Mouse (Mus musculus) forebrain, embryonic 13.5 days (tissue): Measurements from ENCODE around the gene Psen1. TPM values are rescaled to one million over a fixed set of nuclear protein-coding genes. Genes with fewer than 3 reads are reported as not detected.
A peak's percentile ranks its signal among the peaks of the same experiment; 100 is the strongest.

Experiments used
- ATAC-seq: fragments of 200-750 bp; cut with Nextera tagmentation; 2 replicates; pipeline ENCODE4 v1.8.0; 2017
- H3K27ac ChIP-seq: fragments of 300-500 bp; sonication (generic); 2 replicates; pipeline ENCODE4 v1.5.1; 2015; ENCODE audit warnings: inconsistent platforms, mild to moderate bottlenecking, moderate library complexity
- H3K27me3 ChIP-seq: fragments of 300-500 bp; sonication (generic); 2 replicates; pipeline ENCODE4 v1.6.1; 2015; ENCODE audit warnings: mild to moderate bottlenecking, inconsistent platforms
- H3K36me3 ChIP-seq: fragments of 300-500 bp; sonication (generic); 2 replicates; pipeline ENCODE4 v1.6.1; 2015; ENCODE audit warnings: mild to moderate bottlenecking, inconsistent platforms; ENCODE audit not compliant: poor library complexity, severe bottlenecking
- H3K4me1 ChIP-seq: fragments of 300-500 bp; sonication (generic); 2 replicates; pipeline ENCODE4 v1.6.1; 2015; ENCODE audit warnings: inconsistent platforms
- H3K4me2 ChIP-seq: fragments of 300-500 bp; sonication (generic); 2 replicates; pipeline ENCODE4 v1.6.1; 2015; ENCODE audit warnings: inconsistent platforms, mild to moderate bottlenecking, moderate library complexity
- H3K4me3 ChIP-seq: fragments of 300-500 bp; sonication (generic); 2 replicates; pipeline ENCODE4 v1.5.1; 2015; ENCODE audit warnings: mild to moderate bottlenecking, inconsistent platforms
- H3K9ac ChIP-seq: fragments of 300-500 bp; sonication (generic); 2 replicates; pipeline ENCODE4 v1.6.1; 2015; ENCODE audit warnings: mild to moderate bottlenecking, inconsistent platforms
- H3K9me3 ChIP-seq: fragments of 300-500 bp; sonication (generic); replicated peaks from 2 replicates; pipeline ENCODE4 v1.6.1; 2016; ENCODE audit warnings: inconsistent platforms
- WGBS: fragments of 180-500 bp; shearing (Covaris S2); methylation state at CpG from one replicate; pipeline ENCODE4 v1.1.7; 2015; 5-methylcytosine and 5-hydroxymethylcytosine counted together
- polyA plus RNA-seq: library from polyadenylated mRNA; unstranded; fragments of >200 nt; fragmentation: Nextera tagmentation; extraction: Ambion mirVana; gene quantifications from 2 replicates; pipeline ENCODE4 v1.2.1, GENCODE M21; 2015

Gene Psen1
- polyA plus RNA-seq, result 56.5 and 60.5 TPM in 2 replicates

DNA sequence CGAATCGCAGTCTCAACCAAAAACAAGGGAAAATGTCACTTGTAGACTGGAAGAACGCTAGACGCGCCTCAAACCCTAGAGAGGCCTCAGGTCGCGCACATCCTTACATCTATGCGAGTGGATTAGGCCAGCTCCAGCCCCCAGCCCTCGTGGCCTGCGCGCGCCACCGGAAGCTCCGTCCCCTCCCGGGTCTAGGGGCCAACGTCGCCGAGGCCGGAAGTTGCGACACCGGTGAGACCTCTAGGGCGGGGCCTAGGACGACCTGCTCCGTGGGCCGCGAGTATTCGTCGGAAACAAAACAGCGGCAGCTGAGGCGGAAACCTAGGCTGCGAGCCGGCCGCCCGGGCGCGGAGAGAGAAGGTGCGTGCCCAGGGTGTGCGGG, at the start of gene Psen1:
Psen1 (plus strand) TSS at position 219 of the 382 bp plus-strand sequence.
- Histone ChIP-seq H3K4me1 (peaks cover 21% of the 10 kb centered on the region), H3K27ac (peak within 1 kb of the TSS; percentile 93), H3K27me3 (no peaks in the 10 kb centered on the region), H3K9me3 (no peaks in the 10 kb centered on the region), H3K9ac (peak within 1 kb of the TSS; percentile 85), H3K36me3 (peaks cover 11% of the 10 kb centered on the region), H3K4me2 (peak within 1 kb of the TSS; percentile 75), H3K4me3 (peak within 1 kb of the TSS; percentile 61)
- peak; percentile 99 for ATAC-seq
- WGBS, result under 1% methylated on average over 38 of the region's 38 CpGs

DNA sequence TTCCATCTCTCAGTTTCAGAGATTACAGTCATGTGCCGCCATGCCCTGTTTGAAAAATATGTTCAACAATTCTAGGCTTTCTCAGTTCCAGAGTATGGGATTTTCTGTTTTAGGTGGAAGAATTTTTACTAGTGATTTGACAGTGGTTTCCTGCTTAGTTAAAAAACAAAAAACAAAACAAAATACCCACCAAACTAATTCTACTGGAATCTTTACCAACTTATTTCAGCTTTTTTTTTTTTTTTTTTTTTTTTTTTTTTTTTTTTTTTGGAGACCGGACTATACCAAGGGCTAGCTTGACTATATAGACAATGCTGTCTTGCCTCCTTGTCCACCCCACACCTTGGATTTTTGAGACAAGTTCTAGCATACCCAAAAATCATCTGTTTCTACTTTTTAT, 46.7 kb upstream of the Psen1 start:
- H3K9ac ChIP-seq, result no peak overlapping the region
- no peak overlapping the region for H3K4me3 ChIP-seq
- H3K27ac ChIP-seq, result no peak overlapping the region
- no peaks in the 10 kb centered on the region for H3K9me3 ChIP-seq
- H3K4me1 ChIP-seq, result no peaks in the 10 kb centered on the region
- WGBS, result 95% methylated on average over 2 of the region's 2 CpGs
- peaks cover 59% of the 10 kb centered on the region for H3K36me3 ChIP-seq
- H3K27me3 ChIP-seq, result no peaks in the 10 kb centered on the region
- no peak for ATAC-seq
- no peak overlapping the region for H3K4me2 ChIP-seq

DNA sequence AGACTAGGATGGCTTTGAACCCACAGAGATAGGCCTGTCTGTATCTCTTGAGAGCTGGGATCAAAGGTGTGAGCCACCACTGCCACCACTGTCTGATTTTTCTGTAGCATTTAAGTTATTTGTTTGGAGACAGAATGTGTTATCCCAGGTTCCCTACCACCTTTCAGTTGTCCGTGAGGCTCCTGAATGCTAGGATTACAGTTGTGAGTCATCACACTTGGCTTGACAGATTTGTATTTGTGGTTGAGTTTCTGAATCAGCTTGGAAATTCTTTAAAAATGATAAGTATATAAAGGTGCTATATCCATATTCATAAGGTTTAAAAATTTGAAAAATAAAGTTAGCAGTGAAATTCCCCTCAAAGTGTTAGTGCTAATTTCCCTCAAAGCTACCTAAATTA, 44.8 kb upstream of the Psen1 start:
- Histone ChIP-seq H3K27ac (no peak overlapping the region), H3K9ac (no peak overlapping the region), H3K27me3 (no peaks in the 10 kb centered on the region), H3K4me1 (no peaks in the 10 kb centered on the region), H3K9me3 (no peaks in the 10 kb centered on the region), H3K4me3 (no peak overlapping the region), H3K4me2 (no peak overlapping the region), H3K36me3 (peaks cover 57% of the 10 kb centered on the region)
- ATAC-seq, result no peak
- WGBS, result 94% methylated on average over 1 of the region's 1 CpGs

DNA sequence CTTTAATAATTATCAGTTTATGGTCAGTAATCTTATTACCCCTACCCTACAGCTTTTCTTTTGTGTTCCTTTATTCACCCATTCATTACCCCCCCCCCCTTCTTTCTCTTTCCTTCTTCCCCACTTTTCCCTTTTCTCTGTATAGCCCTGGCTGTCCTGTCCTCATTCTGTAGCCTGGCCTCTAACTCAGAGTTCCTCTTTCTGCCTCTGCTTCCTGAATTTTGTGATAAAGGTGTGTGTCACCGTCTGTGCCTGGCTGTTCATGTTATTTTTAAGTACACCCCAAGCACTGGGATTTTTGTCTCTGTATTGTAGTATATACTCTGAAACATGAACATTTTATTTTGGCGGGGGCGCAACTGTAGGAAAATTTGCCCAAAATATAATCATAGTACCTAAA, 37.6 kb upstream of the Psen1 start:
- Histone ChIP-seq H3K4me2 (no peak overlapping the region), H3K9ac (no peak overlapping the region), H3K36me3 (peaks cover 75% of the 10 kb centered on the region), H3K27me3 (no peaks in the 10 kb centered on the region), H3K9me3 (no peaks in the 10 kb centered on the region), H3K4me1 (no peaks in the 10 kb centered on the region), H3K4me3 (no peak overlapping the region), H3K27ac (no peak overlapping the region)
- no peak for ATAC-seq
- WGBS, result 99% methylated on average over 3 of the region's 3 CpGs

DNA sequence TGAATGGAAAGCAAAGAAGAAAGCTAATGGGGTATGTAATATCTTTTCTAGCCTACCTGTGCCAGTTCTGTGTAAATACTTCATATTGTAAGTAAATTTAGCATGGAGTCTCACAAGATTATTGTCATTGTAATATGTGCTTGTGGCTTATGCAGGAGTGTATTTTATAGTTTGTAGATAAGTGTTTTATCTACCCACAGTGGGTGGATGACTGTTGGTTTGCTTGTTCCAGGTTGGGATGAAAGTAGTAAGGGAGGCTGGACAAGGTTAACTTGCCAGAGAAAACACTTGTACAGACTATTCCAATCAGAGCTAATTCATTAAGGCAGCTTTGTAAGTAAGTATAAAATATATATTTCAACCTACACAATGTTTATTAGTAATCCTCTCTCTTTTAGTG, 36.5 kb upstream of the Psen1 start:
- Histone ChIP-seq H3K9me3 (no peaks in the 10 kb centered on the region), H3K36me3 (peaks cover 70% of the 10 kb centered on the region), H3K27ac (no peak overlapping the region), H3K9ac (no peak overlapping the region), H3K4me2 (no peak overlapping the region), H3K4me1 (no peaks in the 10 kb centered on the region), H3K4me3 (no peak overlapping the region), H3K27me3 (no peaks in the 10 kb centered on the region)
- ATAC-seq, result no peak

DNA sequence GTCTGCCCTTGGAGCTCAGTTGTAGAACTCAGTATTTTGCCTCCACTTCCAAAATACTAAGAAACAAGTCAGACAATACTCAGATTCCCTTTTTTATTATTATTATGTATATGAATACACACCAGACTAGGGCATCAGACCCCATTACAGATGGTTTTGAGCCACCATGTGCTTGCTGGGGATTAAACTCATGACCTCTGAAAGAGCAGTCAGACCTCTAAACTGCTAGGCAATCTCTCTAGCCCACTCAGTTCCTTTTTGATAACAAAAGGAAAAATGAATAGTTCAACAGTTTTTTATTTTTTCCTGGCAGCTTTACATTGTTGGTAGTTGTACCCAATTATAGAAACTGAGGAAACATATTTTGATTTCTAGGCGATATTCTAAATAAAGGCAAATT, 2.5 kb upstream of the Psen1 start:
- Histone ChIP-seq H3K4me1 (peaks cover 17% of the 10 kb centered on the region), H3K9me3 (no peaks in the 10 kb centered on the region), H3K27ac (no peak overlapping the region), H3K9ac (no peak overlapping the region), H3K4me3 (no peak overlapping the region), H3K27me3 (no peaks in the 10 kb centered on the region), H3K36me3 (peaks cover 21% of the 10 kb centered on the region), H3K4me2 (no peak overlapping the region)
- WGBS, result 92% methylated on average over 1 of the region's 1 CpGs
- no peak for ATAC-seq

DNA sequence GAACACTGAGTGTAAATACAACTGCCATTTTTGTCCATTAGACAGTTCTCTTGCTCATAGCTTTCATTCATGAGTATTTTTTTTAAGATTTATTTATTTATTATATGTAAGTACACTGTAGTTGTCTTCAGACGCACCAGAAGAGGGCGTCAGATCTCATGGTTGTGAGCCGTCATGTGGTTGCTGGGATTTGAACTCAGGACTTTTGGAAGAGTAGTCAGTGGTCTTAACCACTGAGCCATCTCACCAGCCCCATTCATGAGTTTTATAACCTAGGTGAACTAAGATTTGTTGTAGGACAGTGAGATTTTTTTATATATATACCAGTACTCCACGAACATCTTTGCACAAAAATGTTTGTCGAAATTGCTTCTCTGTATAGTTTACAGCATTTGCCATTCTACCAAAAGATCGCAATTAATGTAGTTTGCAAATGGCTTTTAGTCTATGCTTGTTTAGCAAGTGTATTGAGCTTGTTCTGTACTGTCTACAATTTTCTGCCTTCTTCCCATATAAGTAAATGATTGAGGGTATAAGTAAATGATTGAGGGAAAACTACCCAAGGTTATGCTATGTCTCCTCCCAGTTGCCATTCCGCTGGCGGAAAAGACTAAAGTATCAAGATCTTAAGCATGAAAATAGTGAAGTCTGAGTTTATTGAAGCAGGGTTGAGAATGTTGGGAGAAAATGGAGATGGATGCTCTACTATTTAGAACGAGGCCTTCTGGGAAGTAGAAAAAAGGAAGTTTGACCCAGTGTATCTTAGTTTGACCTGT, 1.2 kb upstream of the Psen1 start:
- H3K4me1 ChIP-seq, result peaks cover 21% of the 10 kb centered on the region
- 92% methylated on average over 9 of the region's 9 CpGs for WGBS
- no peaks in the 10 kb centered on the region for H3K27me3 ChIP-seq
- H3K9ac ChIP-seq, result no peak overlapping the region
- no peaks in the 10 kb centered on the region for H3K9me3 ChIP-seq
- ATAC-seq, result no peak
- H3K4me3 ChIP-seq, result no peak overlapping the region
- peaks cover 11% of the 10 kb centered on the region for H3K36me3 ChIP-seq
- no peak overlapping the region for H3K4me2 ChIP-seq
- peak overlapping the region; percentile 93; the same call in 1 of the 2 replicates for H3K27ac ChIP-seq

DNA sequence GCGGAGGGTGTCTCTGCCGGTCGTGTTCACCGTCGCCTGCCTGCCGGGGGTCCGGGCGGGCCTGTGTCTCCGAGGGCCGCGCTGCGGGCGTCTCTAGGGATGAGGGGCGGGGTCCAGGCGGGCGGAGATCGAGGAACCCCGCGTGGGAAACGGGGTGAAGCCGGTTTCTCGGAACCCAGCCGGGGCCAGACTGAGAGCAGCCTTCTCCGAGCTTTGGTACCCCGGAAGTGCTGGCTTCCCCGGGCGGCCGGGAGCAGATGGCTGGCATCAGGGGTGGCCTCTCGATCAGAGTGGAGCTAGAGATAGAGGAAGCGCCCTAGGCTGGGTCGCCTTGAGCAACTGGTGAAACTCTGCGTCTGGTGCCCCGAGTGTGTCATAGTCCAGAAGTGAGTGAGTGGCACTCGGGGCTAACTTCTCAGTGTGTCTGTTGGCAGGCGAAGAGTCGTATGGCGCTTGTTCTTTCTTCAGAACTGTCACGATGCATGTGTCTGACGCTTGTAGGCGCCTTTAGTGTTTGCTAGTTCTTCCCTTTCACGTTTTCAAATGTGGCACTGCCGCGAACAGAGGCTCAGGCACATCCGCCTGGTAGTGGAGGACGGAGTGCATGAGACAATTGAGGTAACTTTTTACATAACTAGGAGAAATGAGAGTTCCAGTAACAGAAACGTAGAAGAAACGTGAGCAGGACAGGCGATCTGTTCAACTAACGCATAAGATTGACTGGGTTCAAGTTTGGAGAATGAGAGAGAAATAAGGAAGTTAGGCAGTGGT, 549 bp downstream of the Psen1 start:
- Histone ChIP-seq H3K27me3 (no peaks in the 10 kb centered on the region), H3K9me3 (no peaks in the 10 kb centered on the region), H3K9ac (peak overlapping the region; percentile 85), H3K36me3 (peaks cover 9% of the 10 kb centered on the region), H3K27ac (peak overlapping the region; percentile 93), H3K4me2 (peak overlapping the region; percentile 75), H3K4me1 (peaks cover 21% of the 10 kb centered on the region), H3K4me3 (peak overlapping the region; percentile 61)
- 1% methylated on average over 49 of the region's 49 CpGs for WGBS
- ATAC-seq, result peak; percentile 81

DNA sequence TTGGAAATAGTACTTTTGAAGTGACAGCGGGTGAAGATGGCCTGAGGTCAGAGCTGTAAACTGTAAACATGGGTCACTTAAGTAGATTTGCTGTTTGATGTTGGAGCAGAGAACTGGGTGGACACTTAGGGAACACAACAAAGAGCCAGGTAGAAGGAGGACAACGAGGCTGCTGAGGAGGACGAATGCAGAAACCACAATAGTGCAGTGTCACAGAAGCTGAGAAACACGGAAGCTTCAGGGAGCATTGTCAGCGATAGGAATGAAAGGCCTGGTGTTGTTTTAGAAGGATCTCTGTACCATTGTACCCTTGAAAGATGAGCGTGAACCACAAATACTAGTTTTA, 1.1 kb downstream of the Psen1 start:
- peak overlapping the region; percentile 22; the same call in 1 of the 2 replicates for H3K27ac ChIP-seq
- no peaks in the 10 kb centered on the region for H3K9me3 ChIP-seq
- H3K9ac ChIP-seq, result peak overlapping the region; percentile 85
- H3K4me2 ChIP-seq, result peak overlapping the region; percentile 75
- peaks cover 6% of the 10 kb centered on the region for H3K36me3 ChIP-seq
- peaks cover 21% of the 10 kb centered on the region for H3K4me1 ChIP-seq
- ATAC-seq, result no peak
- peak overlapping the region; percentile 61 for H3K4me3 ChIP-seq
- 35% methylated on average over 6 of the region's 6 CpGs for WGBS
- no peaks in the 10 kb centered on the region for H3K27me3 ChIP-seq

DNA sequence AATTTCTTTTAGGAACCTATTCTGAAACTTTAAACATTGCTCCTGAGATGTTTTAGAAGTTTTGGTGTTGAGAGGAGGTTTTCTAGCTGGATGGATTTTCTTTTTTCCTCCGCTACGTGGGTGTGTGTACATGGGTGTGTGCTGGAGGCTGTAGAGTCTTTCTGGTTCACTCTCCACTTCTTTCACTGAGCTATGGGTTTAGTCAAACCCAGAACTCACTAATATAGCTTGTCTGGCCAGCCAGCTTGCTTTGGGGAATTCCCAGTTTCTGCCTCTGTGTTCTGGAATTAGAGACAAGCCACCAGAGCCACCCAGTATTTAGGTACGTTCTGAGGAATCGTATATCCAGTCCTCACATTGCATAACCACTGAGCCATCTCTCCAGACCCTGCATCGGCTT, 6.1 kb downstream of the Psen1 start:
- Histone ChIP-seq H3K36me3 (peaks cover 6% of the 10 kb centered on the region), H3K4me2 (no peak overlapping the region), H3K27me3 (no peaks in the 10 kb centered on the region), H3K4me1 (peaks cover 18% of the 10 kb centered on the region), H3K9ac (no peak overlapping the region), H3K4me3 (no peak overlapping the region), H3K27ac (no peak overlapping the region), H3K9me3 (no peaks in the 10 kb centered on the region)
- ATAC-seq, result no peak
- 95% methylated on average over 5 of the region's 5 CpGs for WGBS

DNA sequence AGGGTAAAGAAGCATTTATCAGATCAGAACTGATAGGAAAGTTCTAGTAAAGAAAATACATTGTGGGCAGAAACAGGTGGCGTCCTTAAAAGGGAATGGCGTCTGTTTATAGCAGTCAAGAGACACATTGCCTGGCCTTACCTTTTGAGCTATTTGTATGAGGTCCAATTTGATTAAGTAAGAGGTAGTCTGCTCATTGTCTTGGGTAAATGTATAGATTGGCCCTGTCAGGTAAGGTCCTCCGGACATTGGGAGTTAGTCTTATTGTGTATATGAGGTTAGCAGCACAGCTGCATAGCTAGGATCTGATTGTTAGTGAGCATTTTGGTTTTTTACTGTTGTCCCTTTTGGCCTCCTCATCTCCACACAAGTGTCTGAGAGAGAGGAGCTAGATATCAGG, 6.7 kb downstream of the Psen1 start:
- no peaks in the 10 kb centered on the region for H3K9me3 ChIP-seq
- 92% methylated on average over 3 of the region's 3 CpGs for WGBS
- no peak overlapping the region for H3K27ac ChIP-seq
- no peak overlapping the region for H3K4me2 ChIP-seq
- no peak overlapping the region for H3K4me3 ChIP-seq
- no peak for ATAC-seq
- peaks cover 11% of the 10 kb centered on the region for H3K4me1 ChIP-seq
- H3K9ac ChIP-seq, result no peak overlapping the region
- H3K27me3 ChIP-seq, result no peaks in the 10 kb centered on the region
- peaks cover 10% of the 10 kb centered on the region for H3K36me3 ChIP-seq

DNA sequence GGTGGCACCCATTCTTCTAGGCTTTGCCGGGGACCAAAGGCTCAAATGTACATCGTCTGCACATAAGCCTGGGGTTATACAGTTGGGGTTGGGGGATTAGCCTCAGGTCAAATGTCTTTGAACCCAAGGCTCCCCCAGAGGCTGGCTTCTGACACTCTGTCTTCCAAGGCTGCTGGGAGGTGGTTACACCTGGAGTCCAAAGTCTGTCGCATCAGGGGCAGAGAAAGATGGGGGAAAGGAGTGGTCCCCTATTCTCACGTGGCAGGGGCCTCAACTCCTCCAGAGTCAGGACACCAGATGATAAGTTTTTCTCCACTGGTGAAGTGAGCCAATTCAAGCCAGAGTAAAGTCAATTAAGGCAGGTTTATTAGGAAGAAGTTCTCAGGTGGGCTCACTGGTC, 10.7 kb downstream of the Psen1 start:
- Histone ChIP-seq H3K9me3 (no peaks in the 10 kb centered on the region), H3K4me2 (no peak overlapping the region), H3K4me3 (no peak overlapping the region), H3K9ac (no peak overlapping the region), H3K27me3 (no peaks in the 10 kb centered on the region), H3K36me3 (peaks cover 30% of the 10 kb centered on the region), H3K27ac (no peak overlapping the region), H3K4me1 (0 out of 2 replicates have a peak, but pooled peaks cover 4% of the 10 kb centered on the region)
- no peak for ATAC-seq
- WGBS, result 92% methylated on average over 4 of the region's 4 CpGs
